Mouse (Mus musculus): Measurements from ENCODE around the gene Ptpra. TPM values are rescaled to one million over a fixed set of nuclear protein-coding genes. Genes with fewer than 3 reads are reported as not detected.
A peak's percentile ranks its signal among the peaks of the same experiment; 100 is the strongest.

The Ptpra gene
- polyA plus RNA-seq, 1 experiment from 2014 or later, result 95.1 TPM

- H3K27ac ChIP-seq (ENCODE audit: low read depth), result no peak overlapping the region
- H3K4me2 ChIP-seq (ENCODE audit: low read length), result peak overlapping the region; percentile 84; the same call in 1 of the 2 replicates
- no peak overlapping the region for H3K9ac ChIP-seq (ENCODE audit: low read length)
- no peaks in the 10 kb centered on the region for H3K36me3 ChIP-seq (ENCODE audit: control insufficient read depth, insufficient read depth, low read length)
- no peak for ATAC-seq (replicated peaks; ENCODE audit: low FRiP score, low TSS enrichment, low read depth)
- no peak for DNase-seq (ENCODE audit: low spot score)
- no peak overlapping the region for H3K4me3 ChIP-seq (ENCODE audit: low read depth, low read length)
- WGBS, result 65% methylated on average over 3 of the region's 3 CpGs
- H3K4me1 ChIP-seq (replicated peaks; ENCODE audit: control insufficient read depth, insufficient read depth, low read length), result peaks cover 28% of the 10 kb centered on the region
- H3K9me3 ChIP-seq (ENCODE audit: control insufficient read depth, low read length), result no peaks in the 10 kb centered on the region
- no peaks in the 10 kb centered on the region for H3K27me3 ChIP-seq (replicated peaks; ENCODE audit: control insufficient read depth, insufficient read depth, low read length)
Measured at GRCm38 (mm10) chr2:130451727-130452090, 1.6 kb downstream of the Ptpra start.

- H3K9me3 ChIP-seq (ENCODE audit: control insufficient read depth, low read length), result no peaks in the 10 kb centered on the region
- no peaks in the 10 kb centered on the region for H3K36me3 ChIP-seq (ENCODE audit: control insufficient read depth, insufficient read depth, low read length)
- DNase-seq (ENCODE audit: low spot score) (no peak), ATAC-seq (replicated peaks; ENCODE audit: low FRiP score, low TSS enrichment, low read depth) (no peak)
- H3K4me2 ChIP-seq (ENCODE audit: low read length), result no peak overlapping the region
- H3K9ac ChIP-seq (ENCODE audit: low read length), result no peak overlapping the region
- WGBS, result 61% methylated on average over 2 of the region's 2 CpGs
- no peak overlapping the region for H3K4me3 ChIP-seq (ENCODE audit: low read depth, low read length)
- H3K27ac ChIP-seq (ENCODE audit: low read depth), result no peak overlapping the region
- H3K27me3 ChIP-seq (replicated peaks; ENCODE audit: control insufficient read depth, insufficient read depth, low read length), result no peaks in the 10 kb centered on the region
- H3K4me1 ChIP-seq (replicated peaks; ENCODE audit: control insufficient read depth, insufficient read depth, low read length), result peaks cover 28% of the 10 kb centered on the region
Measured at GRCm38 (mm10) chr2:130452266-130452665, 2.2 kb downstream of the Ptpra start.

GRCm38 (mm10) chr2:130453421-130453820 lies 3.3 kb downstream of the Ptpra start:
- WGBS, result 55% methylated on average over 6 of the region's 6 CpGs
- H3K9ac ChIP-seq (ENCODE audit: low read length), result no peak overlapping the region
- no peaks in the 10 kb centered on the region for H3K27me3 ChIP-seq (replicated peaks; ENCODE audit: control insufficient read depth, insufficient read depth, low read length)
- H3K27ac ChIP-seq (ENCODE audit: low read depth), result no peak overlapping the region
- no peak overlapping the region for H3K4me3 ChIP-seq (ENCODE audit: low read depth, low read length)
- H3K4me1 ChIP-seq (replicated peaks; ENCODE audit: control insufficient read depth, insufficient read depth, low read length), result peaks cover 28% of the 10 kb centered on the region
- no peak for ATAC-seq (replicated peaks; ENCODE audit: low FRiP score, low TSS enrichment, low read depth)
- no peaks in the 10 kb centered on the region for H3K36me3 ChIP-seq (ENCODE audit: control insufficient read depth, insufficient read depth, low read length)
- no peaks in the 10 kb centered on the region for H3K9me3 ChIP-seq (ENCODE audit: control insufficient read depth, low read length)
- no peak for DNase-seq (ENCODE audit: low spot score)
- no peak overlapping the region for H3K4me2 ChIP-seq (ENCODE audit: low read length)

- Histone ChIP-seq H3K4me1 (replicated peaks; ENCODE audit: control insufficient read depth, insufficient read depth, low read length) (peaks cover 21% of the 10 kb centered on the region), H3K4me3 (ENCODE audit: low read depth, low read length) (no peak overlapping the region), H3K9ac (ENCODE audit: low read length) (no peak overlapping the region), H3K36me3 (ENCODE audit: control insufficient read depth, insufficient read depth, low read length) (no peaks in the 10 kb centered on the region), H3K27me3 (replicated peaks; ENCODE audit: control insufficient read depth, insufficient read depth, low read length) (no peaks in the 10 kb centered on the region), H3K27ac (ENCODE audit: low read depth) (no peak overlapping the region), H3K4me2 (ENCODE audit: low read length) (no peak overlapping the region), H3K9me3 (ENCODE audit: control insufficient read depth, low read length) (no peaks in the 10 kb centered on the region)
- 64% methylated on average over 6 of the region's 6 CpGs for WGBS
- ATAC-seq (replicated peaks; ENCODE audit: low FRiP score, low TSS enrichment, low read depth), result no peak
- no peak for DNase-seq (ENCODE audit: low spot score)
Measured at GRCm38 (mm10) chr2:130454748-130455370, 4.8 kb downstream of the Ptpra start.

GRCm38 (mm10) chr2:130457871-130458270 lies 7.8 kb downstream of the Ptpra start:
- no peak overlapping the region for H3K9ac ChIP-seq (ENCODE audit: low read length)
- WGBS, result 84% methylated on average over 3 of the region's 3 CpGs
- DNase-seq (ENCODE audit: low spot score), result no peak
- H3K27me3 ChIP-seq (replicated peaks; ENCODE audit: control insufficient read depth, insufficient read depth, low read length), result no peaks in the 10 kb centered on the region
- no peak for ATAC-seq (replicated peaks; ENCODE audit: low FRiP score, low TSS enrichment, low read depth)
- H3K36me3 ChIP-seq (ENCODE audit: control insufficient read depth, insufficient read depth, low read length), result no peaks in the 10 kb centered on the region
- H3K4me2 ChIP-seq (ENCODE audit: low read length), result no peak overlapping the region
- no peak overlapping the region for H3K4me3 ChIP-seq (ENCODE audit: low read depth, low read length)
- 0 out of 2 replicates have a peak, but pooled peaks cover 3% of the 10 kb centered on the region for H3K9me3 ChIP-seq (ENCODE audit: control insufficient read depth, low read length)
- no peak overlapping the region for H3K27ac ChIP-seq (ENCODE audit: low read depth)
- H3K4me1 ChIP-seq (replicated peaks; ENCODE audit: control insufficient read depth, insufficient read depth, low read length), result peaks cover 17% of the 10 kb centered on the region

- H3K36me3 ChIP-seq (ENCODE audit: control insufficient read depth, insufficient read depth, low read length), result 0 out of 2 replicates have a peak, but pooled peaks cover 4% of the 10 kb centered on the region
- DNase-seq (ENCODE audit: low spot score) (no peak), ATAC-seq (replicated peaks; ENCODE audit: low FRiP score, low TSS enrichment, low read depth) (no peak)
- H3K4me3 ChIP-seq (ENCODE audit: low read depth, low read length), result no peak overlapping the region
- 87% methylated on average over 3 of the region's 3 CpGs for WGBS
- 0 out of 2 replicates have a peak, but pooled peaks cover 3% of the 10 kb centered on the region for H3K9me3 ChIP-seq (ENCODE audit: control insufficient read depth, low read length)
- H3K27ac ChIP-seq (ENCODE audit: low read depth), result no peak overlapping the region
- H3K4me2 ChIP-seq (ENCODE audit: low read length), result no peak overlapping the region
- H3K9ac ChIP-seq (ENCODE audit: low read length), result no peak overlapping the region
- peaks cover 17% of the 10 kb centered on the region for H3K4me1 ChIP-seq (replicated peaks; ENCODE audit: control insufficient read depth, insufficient read depth, low read length)
- no peaks in the 10 kb centered on the region for H3K27me3 ChIP-seq (replicated peaks; ENCODE audit: control insufficient read depth, insufficient read depth, low read length)
Measured at GRCm38 (mm10) chr2:130459576-130459975, 9.5 kb downstream of the Ptpra start.

GRCm38 (mm10) chr2:130461287-130462071 lies 11.4 kb downstream of the Ptpra start:
- ATAC-seq (replicated peaks; ENCODE audit: low FRiP score, low TSS enrichment, low read depth) (no peak), DNase-seq (ENCODE audit: low spot score) (no peak)
- peaks cover 7% of the 10 kb centered on the region for H3K4me1 ChIP-seq (replicated peaks; ENCODE audit: control insufficient read depth, insufficient read depth, low read length)
- H3K36me3 ChIP-seq (ENCODE audit: control insufficient read depth, insufficient read depth, low read length), result 0 out of 2 replicates have a peak, but pooled peaks cover 4% of the 10 kb centered on the region
- H3K4me3 ChIP-seq (ENCODE audit: low read depth, low read length), result no peak overlapping the region
- H3K9me3 ChIP-seq (ENCODE audit: control insufficient read depth, low read length), result 0 out of 2 replicates have a peak, but pooled peaks cover 3% of the 10 kb centered on the region
- no peak overlapping the region for H3K4me2 ChIP-seq (ENCODE audit: low read length)
- H3K27ac ChIP-seq (ENCODE audit: low read depth), result no peak overlapping the region
- H3K27me3 ChIP-seq (replicated peaks; ENCODE audit: control insufficient read depth, insufficient read depth, low read length), result no peaks in the 10 kb centered on the region
- 45% methylated on average over 15 of the region's 15 CpGs for WGBS
- H3K9ac ChIP-seq (ENCODE audit: low read length), result no peak overlapping the region

GRCm38 (mm10) chr2:130466438-130466837 lies 16.4 kb downstream of the Ptpra start:
- H3K27me3 ChIP-seq (replicated peaks; ENCODE audit: control insufficient read depth, insufficient read depth, low read length), result no peaks in the 10 kb centered on the region
- ATAC-seq (replicated peaks; ENCODE audit: low FRiP score, low TSS enrichment, low read depth), result no peak
- H3K9me3 ChIP-seq (ENCODE audit: control insufficient read depth, low read length), result 0 out of 2 replicates have a peak, but pooled peaks cover 3% of the 10 kb centered on the region
- WGBS, result 88% methylated on average over 1 of the region's 1 CpGs
- no peak overlapping the region for H3K4me2 ChIP-seq (ENCODE audit: low read length)
- 0 out of 2 replicates have a peak, but pooled peaks cover 4% of the 10 kb centered on the region for H3K36me3 ChIP-seq (ENCODE audit: control insufficient read depth, insufficient read depth, low read length)
- no peak overlapping the region for H3K9ac ChIP-seq (ENCODE audit: low read length)
- no peak for DNase-seq (ENCODE audit: low spot score)
- H3K27ac ChIP-seq (ENCODE audit: low read depth), result no peak overlapping the region
- no peak overlapping the region for H3K4me3 ChIP-seq (ENCODE audit: low read depth, low read length)
- H3K4me1 ChIP-seq (replicated peaks; ENCODE audit: control insufficient read depth, insufficient read depth, low read length), result no peaks in the 10 kb centered on the region; the same call in 1 of the 2 replicates
